Mouse (Mus musculus): Measurements from ENCODE around the gene Nfatc2. TPM values are rescaled to one million over a fixed set of nuclear protein-coding genes. Genes with fewer than 3 reads are reported as not detected.

Nfatc2 gene
- polyA plus RNA-seq, 1 experiment, result 0.07 TPM

DNA sequence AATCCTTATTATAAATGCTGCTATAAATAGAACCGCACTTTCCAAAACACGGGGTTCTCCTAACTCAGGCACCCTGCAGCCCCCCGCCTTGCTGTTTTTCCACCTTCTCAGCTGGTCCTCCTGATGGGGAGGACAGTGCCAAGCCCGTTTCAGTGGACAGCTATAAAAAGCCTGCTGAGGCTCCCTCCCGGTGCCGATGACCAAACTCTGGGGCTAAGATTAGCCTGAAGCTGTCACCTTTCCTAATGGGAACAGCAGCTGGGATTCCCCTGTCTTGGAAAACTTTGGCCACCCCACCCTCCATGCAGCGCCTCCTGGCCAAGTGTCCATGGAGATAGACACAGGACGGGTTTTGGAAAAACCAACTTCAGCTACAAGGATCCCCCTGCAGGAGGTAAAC, 81.9 kb downstream of the Nfatc2 start:
- Histone ChIP-seq H3ac (ENCODE audit: control insufficient read depth, insufficient read length, low read depth) (no peak overlapping the region), H3K27me3 (ENCODE audit: control insufficient read depth, insufficient read depth, insufficient read length) (no peaks in the 10 kb centered on the region), H3K36me3 (ENCODE audit: control insufficient read depth, insufficient read depth) (no peaks in the 10 kb centered on the region), H3K79me3 (ENCODE audit: low read depth) (no peaks in the 10 kb centered on the region), H3K4me3 (ENCODE audit: insufficient read depth, poor library complexity, severe bottlenecking) (no peak overlapping the region), H3K79me2 (ENCODE audit: control insufficient read depth, insufficient read depth) (no peaks in the 10 kb centered on the region)
- no peak for TF ChIP-seq USF1 (IDR thresholded peaks at IDR 0.05; ENCODE audit: low read depth)
- no peak for TF ChIP-seq CTCF (IDR thresholded peaks at IDR 0.05; ENCODE audit: control insufficient read depth, insufficient read depth, insufficient read length)
- no peak for TF ChIP-seq CEBPB (IDR thresholded peaks at IDR 0.05; ENCODE audit: low read depth)
- TF ChIP-seq MYOG (IDR thresholded peaks at IDR 0.05; ENCODE audit: control insufficient read depth, extremely low read depth, insufficient read length), result no peak
- no peak for TF ChIP-seq FOSL1 (IDR thresholded peaks at IDR 0.05; ENCODE audit: insufficient read depth, low read length, poor library complexity, severe bottlenecking)
- no peak for TF ChIP-seq MAX (IDR thresholded peaks at IDR 0.05)
- no peak for TF ChIP-seq MYOD1 (IDR thresholded peaks at IDR 0.05; ENCODE audit: control insufficient read depth, insufficient read length, low read depth)

DNA sequence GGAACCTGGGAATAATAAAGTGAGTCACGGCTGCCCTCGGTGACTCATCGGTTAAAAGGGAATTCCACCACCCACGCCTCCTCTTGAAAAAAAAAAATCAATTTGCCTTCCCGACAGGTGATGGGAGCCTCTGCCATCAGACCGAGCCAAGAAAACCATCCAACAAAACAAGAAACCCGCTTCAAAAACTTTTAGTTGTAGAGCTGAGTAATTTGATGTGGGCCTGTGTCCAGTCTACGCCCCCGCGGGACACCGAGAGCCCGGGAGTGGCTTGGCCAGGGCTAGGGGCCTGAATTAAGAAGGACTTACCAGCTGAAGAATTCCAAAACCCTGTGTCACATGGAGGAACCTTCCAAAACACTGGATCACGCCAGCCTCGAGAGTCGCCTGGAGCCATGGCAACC, 83.2 kb downstream of the Nfatc2 start:
- no peak for TF ChIP-seq CTCF (IDR thresholded peaks at IDR 0.05; ENCODE audit: control insufficient read depth, insufficient read depth, insufficient read length)
- no peak for TF ChIP-seq CEBPB (IDR thresholded peaks at IDR 0.05; ENCODE audit: low read depth)
- peak; percentile 81 for TF ChIP-seq MYOD1 (IDR thresholded peaks at IDR 0.05; ENCODE audit: control insufficient read depth, insufficient read length, low read depth)
- peak; percentile 98 for TF ChIP-seq FOSL1 (IDR thresholded peaks at IDR 0.05; ENCODE audit: insufficient read depth, low read length, poor library complexity, severe bottlenecking)
- no peak for TF ChIP-seq MYOG (IDR thresholded peaks at IDR 0.05; ENCODE audit: control insufficient read depth, extremely low read depth, insufficient read length)
- peak; percentile 87 for TF ChIP-seq MAX (IDR thresholded peaks at IDR 0.05)
- TF ChIP-seq USF1 (IDR thresholded peaks at IDR 0.05; ENCODE audit: low read depth), result peak; percentile 86
- no peaks in the 10 kb centered on the region for H3K79me2 ChIP-seq (ENCODE audit: control insufficient read depth, insufficient read depth)
- no peak overlapping the region for H3K4me3 ChIP-seq (ENCODE audit: insufficient read depth, poor library complexity, severe bottlenecking)
- no peaks in the 10 kb centered on the region for H3K36me3 ChIP-seq (ENCODE audit: control insufficient read depth, insufficient read depth)
- no peaks in the 10 kb centered on the region for H3K79me3 ChIP-seq (ENCODE audit: low read depth)
- no peaks in the 10 kb centered on the region for H3K27me3 ChIP-seq (ENCODE audit: control insufficient read depth, insufficient read depth, insufficient read length)
- no peak overlapping the region for H3ac ChIP-seq (ENCODE audit: control insufficient read depth, insufficient read length, low read depth)

DNA sequence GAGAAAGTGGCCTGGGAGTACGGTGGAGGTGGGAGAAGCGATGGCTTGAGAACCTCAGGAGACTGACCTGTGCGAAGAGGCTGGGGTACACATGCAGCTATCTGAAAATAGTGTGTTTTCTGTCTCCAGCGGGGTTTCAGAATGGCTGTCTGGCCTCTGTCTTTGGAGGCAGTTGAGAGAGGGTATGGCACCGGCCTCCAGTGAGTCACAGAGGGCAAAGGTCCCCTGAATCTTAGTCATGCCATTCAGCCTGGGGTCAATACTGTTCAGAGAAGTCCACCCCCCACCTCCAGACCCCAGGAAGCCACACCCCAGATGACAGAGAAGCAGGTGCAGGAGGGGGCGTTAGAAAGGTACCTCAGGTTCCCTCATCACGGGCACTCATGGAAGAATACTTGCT, 83.7 kb downstream of the Nfatc2 start:
- Histone ChIP-seq H3K36me3 (ENCODE audit: control insufficient read depth, insufficient read depth) (no peaks in the 10 kb centered on the region), H3K4me3 (ENCODE audit: insufficient read depth, poor library complexity, severe bottlenecking) (no peak overlapping the region), H3K79me3 (ENCODE audit: low read depth) (no peaks in the 10 kb centered on the region), H3K27me3 (ENCODE audit: control insufficient read depth, insufficient read depth, insufficient read length) (no peaks in the 10 kb centered on the region), H3K79me2 (ENCODE audit: control insufficient read depth, insufficient read depth) (no peaks in the 10 kb centered on the region), H3ac (ENCODE audit: control insufficient read depth, insufficient read length, low read depth) (no peak overlapping the region)
- TF ChIP-seq USF1 (IDR thresholded peaks at IDR 0.05; ENCODE audit: low read depth) (no peak), FOSL1 (IDR thresholded peaks at IDR 0.05; ENCODE audit: insufficient read depth, low read length, poor library complexity, severe bottlenecking) (no peak), MYOD1 (IDR thresholded peaks at IDR 0.05; ENCODE audit: control insufficient read depth, insufficient read length, low read depth) (no peak), CEBPB (IDR thresholded peaks at IDR 0.05; ENCODE audit: low read depth) (no peak), CTCF (IDR thresholded peaks at IDR 0.05; ENCODE audit: control insufficient read depth, insufficient read depth, insufficient read length) (no peak), MAX (IDR thresholded peaks at IDR 0.05) (no peak), MYOG (IDR thresholded peaks at IDR 0.05; ENCODE audit: control insufficient read depth, extremely low read depth, insufficient read length) (no peak)

DNA sequence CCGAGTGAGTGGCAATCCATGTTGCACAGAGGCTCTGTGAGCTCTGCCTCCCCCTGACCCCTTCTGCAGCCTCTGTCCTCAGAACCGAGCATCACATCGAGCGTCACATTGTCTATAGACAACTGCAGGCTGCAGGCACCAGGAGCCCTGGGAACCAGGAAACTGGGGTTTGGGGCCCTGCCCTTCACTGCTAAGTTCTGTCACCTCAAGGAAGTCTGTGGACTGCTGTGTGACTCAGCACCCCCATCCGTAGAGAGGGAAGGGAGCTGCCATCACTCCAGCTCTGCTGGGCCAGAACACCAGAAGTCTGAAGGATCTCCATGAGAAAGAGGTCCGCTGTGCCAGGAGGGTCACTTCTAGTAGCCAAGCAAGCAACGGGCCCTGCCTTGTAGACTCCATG, 84.7 kb downstream of the Nfatc2 start:
- Histone ChIP-seq H3ac (ENCODE audit: control insufficient read depth, insufficient read length, low read depth) (no peak overlapping the region), H3K36me3 (ENCODE audit: control insufficient read depth, insufficient read depth) (no peaks in the 10 kb centered on the region), H3K79me2 (ENCODE audit: control insufficient read depth, insufficient read depth) (no peaks in the 10 kb centered on the region), H3K79me3 (ENCODE audit: low read depth) (no peaks in the 10 kb centered on the region), H3K4me3 (ENCODE audit: insufficient read depth, poor library complexity, severe bottlenecking) (no peak overlapping the region), H3K27me3 (ENCODE audit: control insufficient read depth, insufficient read depth, insufficient read length) (no peaks in the 10 kb centered on the region)
- TF ChIP-seq CTCF (IDR thresholded peaks at IDR 0.05; ENCODE audit: control insufficient read depth, insufficient read depth, insufficient read length) (no peak), USF1 (IDR thresholded peaks at IDR 0.05; ENCODE audit: low read depth) (no peak), FOSL1 (IDR thresholded peaks at IDR 0.05; ENCODE audit: insufficient read depth, low read length, poor library complexity, severe bottlenecking) (no peak)

DNA sequence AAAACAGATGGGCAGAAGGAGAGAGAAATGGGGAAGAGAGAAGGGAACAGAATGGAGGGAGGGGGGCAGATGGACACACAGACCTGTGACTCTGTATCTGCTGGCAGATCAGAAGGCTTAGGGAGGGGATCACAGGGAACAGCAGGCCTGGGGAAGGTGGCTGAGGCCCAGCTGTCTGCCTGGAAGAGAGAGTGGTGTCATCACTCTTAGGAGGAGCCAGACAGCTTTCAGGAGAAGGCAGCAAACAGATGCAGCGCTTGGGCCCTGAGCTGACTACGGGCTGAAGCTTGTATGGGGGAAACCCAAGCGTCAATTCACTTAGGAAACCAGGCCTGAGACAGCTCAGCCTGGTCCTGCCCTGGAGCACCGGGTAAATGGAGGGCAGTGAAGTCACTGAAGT, 86.0 kb downstream of the Nfatc2 start:
- peaks cover under 1% of the 10 kb centered on the region for H3K27me3 ChIP-seq (ENCODE audit: control insufficient read depth, insufficient read depth, insufficient read length)
- no peak overlapping the region for H3K4me3 ChIP-seq (ENCODE audit: insufficient read depth, poor library complexity, severe bottlenecking)
- H3ac ChIP-seq (ENCODE audit: control insufficient read depth, insufficient read length, low read depth), result no peak overlapping the region
- no peaks in the 10 kb centered on the region for H3K79me2 ChIP-seq (ENCODE audit: control insufficient read depth, insufficient read depth)
- no peaks in the 10 kb centered on the region for H3K79me3 ChIP-seq (ENCODE audit: low read depth)
- no peaks in the 10 kb centered on the region for H3K36me3 ChIP-seq (ENCODE audit: control insufficient read depth, insufficient read depth)
- no peak for TF ChIP-seq CTCF (IDR thresholded peaks at IDR 0.05; ENCODE audit: control insufficient read depth, insufficient read depth, insufficient read length)
- TF ChIP-seq MYOG (IDR thresholded peaks at IDR 0.05; ENCODE audit: control insufficient read depth, extremely low read depth, insufficient read length), result no peak
- no peak for TF ChIP-seq MYOD1 (IDR thresholded peaks at IDR 0.05; ENCODE audit: control insufficient read depth, insufficient read length, low read depth)
- no peak for TF ChIP-seq MAX (IDR thresholded peaks at IDR 0.05)
- TF ChIP-seq CEBPB (IDR thresholded peaks at IDR 0.05; ENCODE audit: low read depth), result no peak
- no peak for TF ChIP-seq FOSL1 (IDR thresholded peaks at IDR 0.05; ENCODE audit: insufficient read depth, low read length, poor library complexity, severe bottlenecking)
- no peak for TF ChIP-seq USF1 (IDR thresholded peaks at IDR 0.05; ENCODE audit: low read depth)

DNA sequence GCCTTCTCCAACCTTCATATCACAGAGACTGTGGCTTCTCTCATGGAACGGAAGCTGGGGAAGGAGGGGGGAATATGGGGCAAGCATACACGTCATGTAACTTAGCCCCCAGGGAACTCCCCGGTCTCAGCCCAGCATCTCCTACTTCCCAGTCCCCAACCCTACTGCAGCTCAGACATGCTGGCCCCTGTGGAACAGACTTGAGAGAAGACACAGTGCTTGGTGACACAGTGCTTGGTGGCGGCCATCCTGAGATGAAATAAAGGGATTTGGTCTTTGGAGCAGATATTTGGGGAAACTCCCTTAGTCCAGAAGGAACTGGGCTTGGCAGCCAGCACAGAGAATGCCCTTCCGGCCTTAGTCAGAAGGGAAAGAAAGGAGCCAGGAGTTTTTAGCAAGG, 87.3 kb downstream of the Nfatc2 start:
- H3K4me3 ChIP-seq (ENCODE audit: insufficient read depth, poor library complexity, severe bottlenecking), result no peak overlapping the region
- peaks cover 3% of the 10 kb centered on the region for H3K27me3 ChIP-seq (ENCODE audit: control insufficient read depth, insufficient read depth, insufficient read length)
- no peak overlapping the region for H3ac ChIP-seq (ENCODE audit: control insufficient read depth, insufficient read length, low read depth)
- no peaks in the 10 kb centered on the region for H3K79me3 ChIP-seq (ENCODE audit: low read depth)
- TF ChIP-seq CTCF (IDR thresholded peaks at IDR 0.05; ENCODE audit: control insufficient read depth, insufficient read depth, insufficient read length), result no peak
- TF ChIP-seq CEBPB (IDR thresholded peaks at IDR 0.05; ENCODE audit: low read depth), result no peak
- TF ChIP-seq MYOD1 (IDR thresholded peaks at IDR 0.05; ENCODE audit: control insufficient read depth, insufficient read length, low read depth), result no peak
- no peak for TF ChIP-seq USF1 (IDR thresholded peaks at IDR 0.05; ENCODE audit: low read depth)
- TF ChIP-seq MYOG (IDR thresholded peaks at IDR 0.05; ENCODE audit: control insufficient read depth, extremely low read depth, insufficient read length), result no peak
- no peak for TF ChIP-seq FOSL1 (IDR thresholded peaks at IDR 0.05; ENCODE audit: insufficient read depth, low read length, poor library complexity, severe bottlenecking)
- TF ChIP-seq MAX (IDR thresholded peaks at IDR 0.05), result no peak
- no peaks in the 10 kb centered on the region for H3K79me2 ChIP-seq (ENCODE audit: control insufficient read depth, insufficient read depth)
- no peaks in the 10 kb centered on the region for H3K36me3 ChIP-seq (ENCODE audit: control insufficient read depth, insufficient read depth)

Measured in C2C12 (cell line).